Mouse (Mus musculus) macrophage (primary cell): Measurements from ENCODE around the gene Lemd1. TPM values are rescaled to one million over a fixed set of nuclear protein-coding genes. Genes with fewer than 3 reads are reported as not detected.

Experiments used
- H3K27ac ChIP-seq: fragments of 350-480 bp; formaldehyde crosslinking; 2 replicates; pipeline ENCODE4 v1.9.0; 2021
- H3K36me3 ChIP-seq: fragments of 350-480 bp; formaldehyde crosslinking; 2 replicates; pipeline ENCODE4 v1.9.0; 2021; ENCODE audit errors: inconsistent target
- H3K4me3 ChIP-seq: fragments of 350-480 bp; formaldehyde crosslinking; 2 replicates; pipeline ENCODE4 v1.9.0; 2021; ENCODE audit errors: inconsistent target
- H3K79me2 ChIP-seq: fragments of 350-480 bp; formaldehyde crosslinking; 2 replicates; pipeline ENCODE4 v1.9.0; 2021; ENCODE audit errors: inconsistent target
- WGBS: methylation state at CpG from one replicate; pipeline ENCODE4 v1.1.7; 2026; ENCODE audit warnings: inconsistent platforms; ENCODE audit not compliant: missing documents; 5-methylcytosine and 5-hydroxymethylcytosine counted together
- polyA plus RNA-seq: library from polyadenylated mRNA; stranded (reverse); fragments of 250-400 nt; gene quantifications from 3 replicates; pipeline ENCODE4 v1.2.4, GENCODE M21; 2018; ENCODE audit warnings: inconsistent platforms

The Lemd1 gene
- polyA plus RNA-seq, 1 experiment from 2014 or later = not detected

GRCm38 (mm10) chr1:132231470-132232274 is 40.4 kb downstream of the Lemd1 start:
- no peak overlapping the region for H3K4me3 ChIP-seq
- no peak overlapping the region for H3K27ac ChIP-seq
- no peaks in the 10 kb centered on the region for H3K36me3 ChIP-seq
- 92% methylated on average over 7 of the region's 7 CpGs for WGBS
- no peaks in the 10 kb centered on the region for H3K79me2 ChIP-seq

- no peaks in the 10 kb centered on the region for H3K79me2 ChIP-seq
- no peak overlapping the region for H3K4me3 ChIP-seq
- WGBS = 32% methylated on average over 12 of the region's 12 CpGs
- no peaks in the 10 kb centered on the region for H3K36me3 ChIP-seq
- no peak overlapping the region for H3K27ac ChIP-seq
Observed at GRCm38 (mm10) chr1:132233566-132233965, 42.3 kb downstream of the Lemd1 start.

- WGBS = 75% methylated on average over 9 of the region's 9 CpGs
- H3K79me2 ChIP-seq = no peaks in the 10 kb centered on the region
- no peak overlapping the region for H3K4me3 ChIP-seq
- H3K27ac ChIP-seq = no peak overlapping the region
- no peaks in the 10 kb centered on the region for H3K36me3 ChIP-seq
Observed at GRCm38 (mm10) chr1:132234757-132235273, 43.6 kb downstream of the Lemd1 start.

DNA sequence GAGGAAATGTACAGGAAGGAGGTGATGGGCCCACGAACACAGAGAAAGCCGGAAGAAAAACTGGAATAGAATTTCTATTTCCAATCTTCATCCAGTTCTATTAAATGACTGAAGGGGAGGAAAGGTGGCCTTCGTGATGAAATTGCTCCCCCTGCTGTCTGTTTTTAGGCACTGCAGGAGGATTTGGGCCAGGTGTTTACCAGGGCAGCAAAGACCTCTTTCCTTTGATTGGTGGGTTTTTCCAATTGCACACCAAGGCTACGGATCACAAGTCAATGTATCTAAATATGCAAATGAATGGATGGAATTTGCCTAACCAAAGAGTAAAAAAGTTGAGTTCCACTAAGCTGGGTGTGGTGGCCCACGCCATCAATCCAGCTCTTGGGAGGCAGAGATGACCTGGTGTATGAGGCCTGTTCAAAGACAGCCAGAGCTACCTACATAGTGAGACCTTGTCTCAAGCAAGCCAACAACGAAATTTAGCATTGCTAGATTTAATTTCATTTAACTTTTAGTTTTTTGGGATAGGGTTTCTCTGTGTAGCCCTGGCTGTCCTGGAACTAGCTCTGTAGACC is 46.4 kb downstream of the Lemd1 start:
- H3K79me2 ChIP-seq = no peaks in the 10 kb centered on the region
- WGBS = 19% methylated on average over 6 of the region's 6 CpGs
- no peak overlapping the region for H3K4me3 ChIP-seq
- no peaks in the 10 kb centered on the region for H3K36me3 ChIP-seq
- H3K27ac ChIP-seq = no peak overlapping the region

- Histone ChIP-seq H3K27ac (no peak overlapping the region), H3K4me3 (no peak overlapping the region), H3K36me3 (no peaks in the 10 kb centered on the region), H3K79me2 (no peaks in the 10 kb centered on the region)
- WGBS = 85% methylated on average over 5 of the region's 5 CpGs
Observed at GRCm38 (mm10) chr1:132245010-132245409, 53.8 kb downstream of the Lemd1 start.

- WGBS = 24% methylated on average over 6 of the region's 6 CpGs
- Histone ChIP-seq H3K4me3 (no peak overlapping the region), H3K79me2 (no peaks in the 10 kb centered on the region), H3K27ac (no peak overlapping the region), H3K36me3 (no peaks in the 10 kb centered on the region)
Observed at GRCm38 (mm10) chr1:132246137-132246536, 54.9 kb downstream of the Lemd1 start.

DNA sequence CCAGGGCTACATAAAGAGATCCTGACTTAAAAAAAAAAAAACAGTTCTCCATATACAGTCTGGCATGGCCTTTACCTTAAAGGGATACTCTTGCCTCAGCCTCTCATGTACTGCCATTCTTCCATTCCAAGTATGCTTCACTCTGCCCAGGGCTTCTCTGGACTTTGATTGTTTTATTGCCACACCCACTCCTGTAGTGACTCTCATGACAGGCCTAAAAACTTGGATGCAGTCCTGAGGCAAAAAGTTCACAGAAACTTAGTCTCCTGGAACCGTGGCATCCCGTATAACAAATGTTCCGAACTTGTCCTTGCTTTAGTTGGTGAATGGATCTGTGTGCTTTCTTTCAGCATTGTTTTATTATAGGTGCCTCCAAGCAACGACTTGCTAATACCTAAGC is 55.4 kb downstream of the Lemd1 start:
- 90% methylated on average over 4 of the region's 4 CpGs for WGBS
- H3K36me3 ChIP-seq = no peaks in the 10 kb centered on the region
- no peaks in the 10 kb centered on the region for H3K79me2 ChIP-seq
- no peak overlapping the region for H3K4me3 ChIP-seq
- no peak overlapping the region for H3K27ac ChIP-seq

DNA sequence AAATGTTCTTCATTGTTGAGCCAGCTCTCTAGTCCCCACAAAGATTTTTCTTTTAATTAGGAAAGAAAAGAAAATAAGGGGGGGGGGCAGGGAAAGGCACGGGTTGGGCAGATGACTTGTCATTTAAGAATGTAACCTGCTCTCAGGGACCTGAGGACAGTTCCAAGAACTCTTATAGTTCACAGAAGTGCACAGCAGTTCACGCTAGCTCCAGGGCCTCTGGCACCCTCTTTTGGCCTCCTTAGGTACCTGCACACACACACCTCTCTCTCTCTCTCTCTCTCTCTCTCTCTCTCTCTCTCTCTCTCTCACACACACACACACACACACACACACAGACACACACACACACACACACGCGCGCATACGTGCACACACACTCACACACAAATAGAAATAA is 63.2 kb downstream of the Lemd1 start:
- no peaks in the 10 kb centered on the region for H3K79me2 ChIP-seq
- no peaks in the 10 kb centered on the region for H3K36me3 ChIP-seq
- no peak overlapping the region for H3K4me3 ChIP-seq
- WGBS = 88% methylated on average over 6 of the region's 6 CpGs
- H3K27ac ChIP-seq = no peak overlapping the region

- WGBS = 89% methylated on average over 1 of the region's 1 CpGs
- Histone ChIP-seq H3K27ac (no peak overlapping the region), H3K4me3 (no peak overlapping the region), H3K36me3 (no peaks in the 10 kb centered on the region), H3K79me2 (no peaks in the 10 kb centered on the region)
Observed at GRCm38 (mm10) chr1:132260331-132260730, 69.1 kb downstream of the Lemd1 start.

DNA sequence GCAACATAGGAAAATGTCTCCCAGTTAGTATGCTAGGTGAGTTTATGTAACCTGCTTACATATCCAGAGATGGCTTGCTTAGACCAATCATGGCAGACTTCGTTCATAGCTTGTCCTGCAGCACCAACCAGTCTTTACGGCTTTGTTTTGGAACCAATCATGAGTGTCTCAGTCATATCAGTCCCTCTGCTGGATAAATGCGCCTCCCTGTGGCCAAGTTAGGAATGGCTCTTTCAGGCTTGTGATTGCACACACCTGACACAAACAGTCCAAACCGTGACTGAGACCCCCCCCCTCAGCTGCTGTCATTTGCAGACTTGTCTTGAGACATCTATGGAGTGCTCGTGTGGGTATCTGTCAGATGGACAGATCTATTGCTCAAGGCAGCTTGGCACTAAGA is 69.8 kb downstream of the Lemd1 start:
- H3K79me2 ChIP-seq = no peaks in the 10 kb centered on the region
- no peak overlapping the region for H3K4me3 ChIP-seq
- 69% methylated on average over 5 of the region's 5 CpGs for WGBS
- no peaks in the 10 kb centered on the region for H3K36me3 ChIP-seq
- H3K27ac ChIP-seq = no peak overlapping the region

DNA sequence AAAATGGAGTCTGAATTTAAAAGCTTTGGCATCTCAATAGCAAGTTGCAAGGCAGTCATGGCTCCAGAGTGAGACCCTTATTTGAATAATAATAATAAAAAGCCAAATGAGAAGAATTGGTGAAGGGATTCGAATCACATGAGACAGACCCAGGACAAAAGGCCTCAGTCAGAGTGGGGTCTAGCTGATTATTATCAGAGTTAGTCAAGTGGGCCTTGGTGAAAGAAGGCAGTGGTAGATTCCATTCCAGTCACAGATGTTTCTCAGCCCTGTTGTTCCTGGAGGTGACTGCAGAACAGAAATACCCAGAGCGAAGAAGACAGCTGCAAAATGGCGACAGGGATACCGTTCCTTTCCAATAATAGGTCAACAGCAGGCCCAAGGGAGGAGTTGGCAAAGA is 72.4 kb downstream of the Lemd1 start:
- no peak overlapping the region for H3K27ac ChIP-seq
- H3K79me2 ChIP-seq = no peaks in the 10 kb centered on the region
- no peaks in the 10 kb centered on the region for H3K36me3 ChIP-seq
- 96% methylated on average over 4 of the region's 4 CpGs for WGBS
- H3K4me3 ChIP-seq = no peak overlapping the region

- Histone ChIP-seq H3K27ac (no peak overlapping the region), H3K79me2 (no peaks in the 10 kb centered on the region), H3K36me3 (no peaks in the 10 kb centered on the region), H3K4me3 (no peak overlapping the region)
- 63% methylated on average over 6 of the region's 7 CpGs for WGBS
Observed at GRCm38 (mm10) chr1:132264577-132264976, 73.3 kb downstream of the Lemd1 start.

DNA sequence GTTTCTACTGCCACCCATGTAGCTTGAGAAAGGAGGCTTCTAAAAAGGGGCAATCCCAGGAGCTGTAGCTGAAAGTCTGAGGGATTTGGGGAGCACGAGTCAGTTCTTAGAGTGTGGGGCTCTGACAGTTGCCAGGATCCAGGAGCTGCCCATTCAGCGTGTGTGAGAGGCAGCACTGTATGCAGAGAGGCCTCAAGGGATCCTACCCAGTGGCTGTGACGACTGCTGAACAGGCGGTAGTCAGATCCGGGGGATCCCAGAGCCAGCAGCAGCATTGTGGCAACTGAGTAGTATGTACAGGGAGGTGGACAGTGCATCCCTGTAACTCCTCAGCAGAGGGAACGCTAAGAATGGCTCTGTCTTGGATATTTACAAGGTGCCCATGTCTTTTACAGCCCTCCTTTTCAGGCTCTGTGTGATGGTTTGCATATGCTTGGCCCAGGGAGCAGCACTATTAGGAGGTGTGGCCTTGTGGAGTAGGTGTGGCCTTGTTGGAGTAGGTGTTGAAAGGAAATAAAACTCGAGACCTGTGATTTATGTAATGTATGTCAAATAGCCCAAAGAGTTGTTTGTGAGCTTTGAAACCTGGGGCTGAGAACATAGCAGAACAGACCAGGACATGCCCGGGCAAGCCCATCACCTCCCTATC is 74.1 kb downstream of the Lemd1 start:
- WGBS = 89% methylated on average over 8 of the region's 8 CpGs
- Histone ChIP-seq H3K36me3 (no peaks in the 10 kb centered on the region), H3K27ac (no peak overlapping the region), H3K4me3 (no peak overlapping the region), H3K79me2 (no peaks in the 10 kb centered on the region)

DNA sequence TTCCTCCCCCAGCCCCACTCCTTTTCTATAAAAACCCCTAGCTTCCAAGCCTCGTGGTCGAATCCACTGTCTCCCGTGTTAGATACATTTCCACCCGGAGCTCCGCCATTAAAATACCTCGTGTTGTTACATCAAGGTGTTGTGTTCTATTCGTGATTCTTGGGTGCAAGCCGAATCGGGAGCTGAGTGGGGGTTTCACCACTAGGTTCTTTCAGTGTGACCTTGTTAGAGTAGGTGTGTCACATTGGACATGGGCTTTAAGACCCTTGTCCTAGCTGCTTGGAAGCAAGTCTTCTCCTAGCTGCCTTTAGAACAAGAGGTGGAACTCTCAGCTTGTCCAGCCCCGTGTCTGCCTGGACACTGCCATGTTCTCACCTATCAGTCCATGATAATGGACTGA is 74.7 kb downstream of the Lemd1 start:
- no peak overlapping the region for H3K4me3 ChIP-seq
- no peak overlapping the region for H3K27ac ChIP-seq
- no peaks in the 10 kb centered on the region for H3K36me3 ChIP-seq
- 90% methylated on average over 10 of the region's 10 CpGs for WGBS
- H3K79me2 ChIP-seq = no peaks in the 10 kb centered on the region
